Mouse (Mus musculus): ENCODE results near the gene Snx10. TPM values are rescaled to one million over a fixed set of nuclear protein-coding genes. Genes with fewer than 3 reads are reported as not detected.

Gene Snx10
- polyA plus RNA-seq, 1 experiment from 2014 or later, result 42.6 TPM

DNA sequence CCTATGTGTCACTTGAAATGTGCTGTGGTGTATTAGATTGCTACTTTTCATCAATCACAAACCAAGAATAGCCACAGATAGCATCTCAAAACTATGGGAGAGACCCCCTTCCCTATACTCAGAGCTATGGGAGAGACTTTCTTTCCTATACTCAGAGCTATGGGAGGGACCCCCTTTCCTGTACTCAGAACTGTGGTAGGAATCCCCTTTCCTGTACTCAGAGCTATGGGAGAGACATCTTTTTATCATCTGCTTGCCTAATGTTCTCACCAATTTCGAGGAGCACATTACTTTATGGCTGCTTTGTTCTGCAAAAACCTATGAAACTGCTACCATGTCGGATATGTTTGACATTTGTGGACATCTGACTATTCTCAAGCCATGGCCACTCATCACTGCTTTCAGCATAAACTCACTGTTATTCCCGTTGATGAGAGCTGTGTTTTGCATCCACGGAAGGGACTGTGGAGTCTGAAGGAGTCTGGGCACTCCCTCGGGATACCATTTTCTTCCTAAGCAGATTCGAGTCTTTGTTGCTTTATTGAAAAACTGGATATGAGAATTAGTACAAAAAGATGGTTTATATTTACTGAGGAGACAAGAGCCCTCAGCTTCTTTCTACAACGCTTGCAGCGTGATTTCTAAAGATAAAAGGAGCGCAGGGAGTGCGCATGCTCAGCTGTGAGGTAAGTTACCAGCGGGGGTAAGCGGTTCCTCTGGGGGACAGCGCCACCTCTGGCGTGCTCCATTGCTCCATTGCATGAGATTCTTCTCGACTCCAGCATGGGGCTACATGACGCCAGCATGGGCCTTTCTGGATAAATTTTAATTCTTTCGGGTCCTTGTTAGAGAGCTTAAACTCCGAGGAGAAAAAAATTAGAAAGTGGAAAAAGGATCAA, 14.7 kb upstream of the Snx10 start:
- Histone ChIP-seq H3K4me3 (peak overlapping the region; percentile 23), H3K36me3 (no peaks in the 10 kb centered on the region), H3K9me3 (no peaks in the 10 kb centered on the region), H3K27ac (no peak overlapping the region), H3K4me1 (no peaks in the 10 kb centered on the region), H3K27me3 (replicated peaks) (no peaks in the 10 kb centered on the region), H3K9ac (peak overlapping the region; percentile 43), H3K4me2 (replicated peaks) (peak overlapping the region; percentile 53)
- WGBS, result 27% methylated on average over 18 of the region's 18 CpGs
- no peak for ATAC-seq (ENCODE audit: low FRiP score, low read depth)

DNA sequence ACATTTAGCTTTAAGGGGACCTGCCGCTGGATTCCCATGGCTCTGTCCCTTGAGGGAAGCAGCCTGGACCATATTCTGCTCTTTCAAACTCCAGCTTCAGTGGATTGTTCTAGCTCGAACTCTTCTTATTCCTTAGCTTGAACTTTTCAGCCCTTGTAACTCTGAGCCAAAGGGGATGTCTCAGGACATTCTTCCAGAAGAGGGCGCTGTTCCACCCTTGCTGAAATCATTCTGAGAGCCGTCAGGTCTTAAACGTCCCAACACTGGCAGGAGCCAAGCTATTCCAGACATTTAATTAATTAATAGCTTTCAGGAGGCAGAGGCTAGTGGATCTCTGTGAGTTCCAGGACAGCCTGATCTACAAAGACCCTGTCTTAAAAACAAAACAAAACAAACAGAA, 13.6 kb upstream of the Snx10 start:
- Histone ChIP-seq H3K4me2 (replicated peaks) (no peak overlapping the region), H3K27ac (no peak overlapping the region), H3K9ac (no peak overlapping the region), H3K9me3 (no peaks in the 10 kb centered on the region), H3K36me3 (no peaks in the 10 kb centered on the region), H3K4me1 (no peaks in the 10 kb centered on the region), H3K27me3 (replicated peaks) (no peaks in the 10 kb centered on the region), H3K4me3 (no peak overlapping the region)
- ATAC-seq (ENCODE audit: low FRiP score, low read depth), result no peak
- 29% methylated on average over 5 of the region's 5 CpGs for WGBS

DNA sequence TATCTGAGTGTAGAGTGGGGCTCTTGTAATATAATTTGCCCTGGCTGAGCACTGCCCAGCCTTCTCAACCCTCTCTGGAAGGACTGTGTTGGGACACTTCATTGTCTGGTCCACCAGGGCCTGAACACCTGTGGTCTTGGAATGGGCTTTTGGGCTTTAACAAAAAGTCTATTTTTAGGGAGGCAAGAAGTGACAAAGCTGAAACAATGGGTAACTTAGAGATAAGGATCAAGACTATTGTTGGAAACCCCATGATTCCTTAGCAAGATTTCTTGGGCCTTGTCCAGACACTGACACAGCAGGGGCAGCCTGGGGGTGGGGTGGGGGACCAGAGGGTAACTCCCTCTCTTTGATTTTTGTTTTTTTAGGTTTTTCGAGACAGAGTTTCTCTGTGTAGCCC, 12.8 kb upstream of the Snx10 start:
- Histone ChIP-seq H3K9me3 (no peaks in the 10 kb centered on the region), H3K27me3 (replicated peaks) (no peaks in the 10 kb centered on the region), H3K36me3 (no peaks in the 10 kb centered on the region), H3K4me2 (replicated peaks) (no peak overlapping the region), H3K27ac (no peak overlapping the region), H3K9ac (no peak overlapping the region), H3K4me1 (no peaks in the 10 kb centered on the region), H3K4me3 (no peak overlapping the region)
- WGBS, result 63% methylated on average over 1 of the region's 1 CpGs
- ATAC-seq (ENCODE audit: low FRiP score, low read depth), result no peak

DNA sequence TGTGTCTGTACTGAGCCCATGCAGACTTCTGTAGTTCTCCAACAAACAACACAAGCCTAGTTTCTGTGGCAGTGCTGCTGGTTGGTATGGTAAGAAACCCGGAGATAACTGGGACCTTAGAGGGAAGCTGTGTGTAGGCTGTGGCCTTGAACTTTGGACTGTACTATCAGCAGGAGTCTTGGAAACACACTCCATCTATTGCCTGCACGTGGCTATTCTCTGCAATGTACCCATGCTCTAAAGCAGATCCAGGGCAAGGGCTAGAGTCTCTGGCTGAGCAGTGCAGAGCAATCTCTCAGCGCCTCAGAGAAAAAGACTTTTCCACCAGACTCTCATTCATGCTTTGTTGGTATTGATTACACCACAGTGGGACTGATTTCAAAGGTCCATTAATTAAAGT, 10.0 kb upstream of the Snx10 start:
- 83% methylated on average over 3 of the region's 3 CpGs for WGBS

DNA sequence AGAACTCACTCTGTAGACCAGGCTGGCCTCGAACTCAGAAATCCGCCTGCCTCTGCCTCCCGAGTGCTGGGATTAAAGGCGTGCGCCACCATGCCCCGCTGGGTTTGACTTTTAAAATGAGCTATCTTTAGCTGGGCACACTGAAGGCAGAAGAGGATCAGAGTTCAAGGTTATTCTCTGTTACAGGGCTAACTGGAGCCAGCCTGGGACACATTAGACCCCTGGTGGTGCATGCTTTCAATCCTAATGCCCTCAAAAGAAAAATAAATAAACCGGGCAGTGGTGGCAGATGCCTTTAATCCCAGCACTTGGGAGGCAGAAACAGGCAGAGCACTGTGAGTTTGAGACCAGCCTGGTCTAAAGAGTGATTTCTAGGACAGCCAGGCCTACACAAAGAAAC, 8.8 kb upstream of the Snx10 start:
- no peak for ATAC-seq (ENCODE audit: low FRiP score, low read depth)
- WGBS, result 92% methylated on average over 7 of the region's 7 CpGs
- no peaks in the 10 kb centered on the region for H3K36me3 ChIP-seq

More for the DNA sequence above, 10.0 kb upstream of the Snx10 start:
- no peaks in the 10 kb centered on the region for H3K4me1 ChIP-seq
- no peak overlapping the region for H3K4me2 ChIP-seq (replicated peaks)
- no peaks in the 10 kb centered on the region for H3K36me3 ChIP-seq
- H3K9ac ChIP-seq, result no peak overlapping the region
- H3K27ac ChIP-seq, result no peak overlapping the region
- no peaks in the 10 kb centered on the region for H3K27me3 ChIP-seq (replicated peaks)
- no peak for ATAC-seq (ENCODE audit: low FRiP score, low read depth)
- no peaks in the 10 kb centered on the region for H3K9me3 ChIP-seq
- H3K4me3 ChIP-seq, result no peak overlapping the region

DNA sequence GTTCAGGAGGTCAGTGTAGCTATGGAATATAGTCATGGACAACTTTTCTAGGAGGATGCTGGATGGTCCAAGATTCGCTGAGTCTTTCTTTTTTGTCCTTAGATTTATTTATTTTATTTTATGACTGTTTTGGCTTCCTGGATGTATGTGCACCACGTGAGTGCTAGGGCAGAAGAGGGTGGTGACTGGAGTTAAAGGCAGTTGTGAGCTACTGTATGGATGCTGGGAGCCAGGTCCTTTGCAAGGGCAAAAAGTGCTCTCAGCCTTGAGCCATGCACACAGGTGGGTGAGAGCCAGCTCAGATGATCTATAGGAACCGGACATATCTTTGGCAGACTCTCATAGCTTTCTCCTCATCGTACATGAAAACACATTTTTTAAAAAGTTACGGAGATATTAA, 391 bp upstream of the Snx10 start:
- H3K36me3 ChIP-seq, result no peaks in the 10 kb centered on the region
- no peak for ATAC-seq (ENCODE audit: low FRiP score, low read depth)
- H3K9me3 ChIP-seq, result no peaks in the 10 kb centered on the region
- no peaks in the 10 kb centered on the region for H3K27me3 ChIP-seq (replicated peaks)
- 28% methylated on average over 5 of the region's 5 CpGs for WGBS
- H3K27ac ChIP-seq, result no peak overlapping the region
- peak overlapping the region; percentile 82 for H3K4me2 ChIP-seq (replicated peaks)
- H3K4me1 ChIP-seq, result peaks cover 10% of the 10 kb centered on the region
- peak overlapping the region; percentile 68 for H3K4me3 ChIP-seq
- no peak overlapping the region for H3K9ac ChIP-seq

More for the DNA sequence above, 8.8 kb upstream of the Snx10 start:
- Histone ChIP-seq H3K27ac (no peak overlapping the region), H3K4me3 (no peak overlapping the region), H3K4me1 (no peaks in the 10 kb centered on the region), H3K9ac (no peak overlapping the region), H3K4me2 (replicated peaks) (no peak overlapping the region), H3K9me3 (no peaks in the 10 kb centered on the region), H3K27me3 (replicated peaks) (no peaks in the 10 kb centered on the region)

DNA sequence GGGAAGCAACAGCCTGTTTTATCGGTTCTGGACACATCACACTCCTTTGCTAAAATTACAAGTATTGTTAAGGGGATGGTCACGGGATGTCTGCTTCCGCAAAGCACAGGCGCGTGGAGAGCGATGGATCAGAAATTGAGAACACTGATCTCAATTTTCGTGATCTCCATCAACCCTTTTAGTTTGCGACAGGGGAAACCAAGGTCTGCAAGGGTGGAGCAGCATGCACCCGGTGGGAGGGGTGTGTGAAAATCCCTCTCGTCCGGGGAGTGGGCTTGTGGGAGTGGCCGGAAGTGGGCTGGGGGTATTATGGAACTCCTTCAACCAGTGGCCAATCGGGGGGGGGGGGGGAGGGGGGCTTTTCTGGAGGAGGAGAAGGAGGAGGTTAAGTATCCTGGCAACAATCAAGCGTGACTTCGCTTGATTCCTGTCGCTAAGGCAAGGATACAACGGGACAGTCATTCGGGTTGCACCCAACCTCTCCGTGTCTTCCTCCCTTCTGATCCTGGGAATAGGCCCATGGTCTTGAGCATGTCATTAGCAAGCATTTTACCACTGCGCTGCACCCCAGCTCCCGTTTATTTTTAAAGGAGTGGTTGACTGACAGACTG, 725 bp downstream of the Snx10 start:
- H3K9ac ChIP-seq, result peak overlapping the region; percentile 69
- WGBS, result 1% methylated on average over 21 of the region's 21 CpGs
- H3K27ac ChIP-seq, result no peak overlapping the region
- H3K4me3 ChIP-seq, result peak overlapping the region; percentile 68
- H3K4me1 ChIP-seq, result peaks cover 20% of the 10 kb centered on the region
- no peaks in the 10 kb centered on the region for H3K36me3 ChIP-seq
- no peaks in the 10 kb centered on the region for H3K27me3 ChIP-seq (replicated peaks)
- ATAC-seq (ENCODE audit: low FRiP score, low read depth), result peak; percentile 80
- no peaks in the 10 kb centered on the region for H3K9me3 ChIP-seq
- peak overlapping the region; percentile 82 for H3K4me2 ChIP-seq (replicated peaks)

DNA sequence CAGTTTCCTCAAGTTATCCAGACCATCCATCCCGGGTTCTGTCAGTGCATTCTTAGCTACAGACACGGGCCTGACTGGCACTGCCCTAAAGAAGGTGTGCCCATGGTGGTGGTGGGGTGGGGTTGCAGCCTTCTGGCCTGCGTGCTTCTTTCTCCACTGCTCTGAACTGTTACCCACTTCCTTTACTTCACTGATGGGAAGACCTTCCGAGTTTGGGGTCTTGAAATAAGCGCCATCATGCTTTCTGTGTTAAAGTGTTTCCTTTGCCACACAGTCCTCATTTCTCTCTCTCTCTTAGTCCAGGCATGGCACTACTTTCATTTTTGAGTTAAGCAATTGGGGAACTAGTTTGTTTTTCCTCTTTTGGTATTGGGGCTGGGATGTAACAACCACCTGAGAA, 1.3 kb downstream of the Snx10 start:
- 44% methylated on average over 5 of the region's 5 CpGs for WGBS
- Histone ChIP-seq H3K9ac (peak overlapping the region; percentile 69; the same call in 1 of the 2 replicates), H3K27ac (no peak overlapping the region)

DNA sequence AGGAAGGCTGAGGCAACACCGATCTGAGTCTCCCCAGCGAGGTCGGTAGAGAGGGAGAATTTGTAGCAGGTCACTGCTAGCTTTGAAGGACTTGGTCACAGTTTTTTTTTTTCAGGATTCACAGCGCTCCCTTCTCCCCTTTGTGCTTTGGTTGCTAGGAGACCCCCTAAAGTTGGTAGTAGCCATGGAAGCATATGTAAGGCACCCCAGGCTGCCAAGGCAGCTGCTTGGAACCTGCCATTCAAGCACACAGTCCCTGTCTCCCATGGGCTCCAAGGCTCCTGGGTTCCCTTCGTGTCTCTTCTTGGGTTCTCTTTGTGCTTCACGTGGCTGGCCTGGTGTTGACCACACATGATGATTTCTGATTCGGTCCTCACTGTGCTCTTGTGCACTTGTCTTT, 5.8 kb downstream of the Snx10 start:
- H3K27ac ChIP-seq, result no peak overlapping the region

More for the DNA sequence above, 1.3 kb downstream of the Snx10 start:
- Histone ChIP-seq H3K4me1 (peaks cover 24% of the 10 kb centered on the region), H3K9me3 (no peaks in the 10 kb centered on the region), H3K4me2 (replicated peaks) (peak overlapping the region; percentile 82), H3K36me3 (no peaks in the 10 kb centered on the region), H3K4me3 (peak overlapping the region; percentile 68), H3K27me3 (replicated peaks) (no peaks in the 10 kb centered on the region)
- ATAC-seq (ENCODE audit: low FRiP score, low read depth), result peak; percentile 42

DNA sequence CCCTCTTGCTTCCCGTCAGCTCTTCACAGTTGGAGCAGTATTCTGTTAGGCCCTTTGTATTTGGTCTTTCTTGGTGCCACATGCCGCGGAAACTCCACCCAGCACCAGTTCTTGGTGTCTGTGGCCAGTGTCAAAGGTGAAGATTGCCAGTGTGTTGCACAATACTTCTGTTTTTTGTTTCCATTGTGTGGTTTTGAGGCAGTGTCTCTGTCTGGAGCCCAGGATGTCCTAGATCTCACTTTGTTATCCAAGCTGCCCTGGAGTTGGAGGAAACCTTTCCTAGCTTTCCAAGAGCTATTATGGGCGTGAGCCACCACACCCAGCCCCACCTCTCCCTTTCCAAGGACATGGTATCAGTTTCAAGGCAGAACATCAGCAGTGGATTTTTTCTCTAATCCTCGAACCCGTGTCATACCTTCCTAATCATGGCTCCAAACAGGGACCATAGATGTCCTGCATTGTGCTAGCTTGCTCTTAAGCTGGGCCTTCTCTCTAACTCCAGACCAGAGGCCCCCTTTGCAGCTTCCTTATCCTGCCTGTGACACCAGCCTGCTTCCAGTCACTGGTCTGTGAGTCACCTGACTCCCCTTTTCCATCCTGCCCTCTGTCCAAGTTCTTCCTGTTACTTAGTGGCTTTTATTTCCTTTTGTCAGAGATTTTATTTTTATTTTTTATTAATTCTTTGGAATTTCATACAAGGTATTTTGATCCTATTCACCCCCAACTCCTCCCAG, 9.9 kb downstream of the Snx10 start:
- WGBS, result 81% methylated on average over 6 of the region's 6 CpGs
- no peak overlapping the region for H3K4me3 ChIP-seq
- H3K27ac ChIP-seq, result no peak overlapping the region
- no peaks in the 10 kb centered on the region for H3K9me3 ChIP-seq
- H3K4me2 ChIP-seq (replicated peaks), result no peak overlapping the region
- no peak overlapping the region for H3K9ac ChIP-seq
- ATAC-seq (ENCODE audit: low FRiP score, low read depth), result no peak
- peaks cover 12% of the 10 kb centered on the region for H3K4me1 ChIP-seq
- no peaks in the 10 kb centered on the region for H3K36me3 ChIP-seq
- H3K27me3 ChIP-seq (replicated peaks), result no peaks in the 10 kb centered on the region

More for the DNA sequence above, 5.8 kb downstream of the Snx10 start:
- peak; percentile 65; the same call in 1 of the 2 replicates for ATAC-seq (ENCODE audit: low FRiP score, low read depth)
- Histone ChIP-seq H3K4me2 (replicated peaks) (0 out of 2 replicates have a peak overlapping the region, but pooled peaks have one; percentile 3), H3K9me3 (no peaks in the 10 kb centered on the region), H3K27me3 (replicated peaks) (no peaks in the 10 kb centered on the region), H3K4me1 (peaks cover 21% of the 10 kb centered on the region), H3K4me3 (no peak overlapping the region), H3K36me3 (no peaks in the 10 kb centered on the region), H3K9ac (no peak overlapping the region)
- 27% methylated on average over 7 of the region's 7 CpGs for WGBS

DNA sequence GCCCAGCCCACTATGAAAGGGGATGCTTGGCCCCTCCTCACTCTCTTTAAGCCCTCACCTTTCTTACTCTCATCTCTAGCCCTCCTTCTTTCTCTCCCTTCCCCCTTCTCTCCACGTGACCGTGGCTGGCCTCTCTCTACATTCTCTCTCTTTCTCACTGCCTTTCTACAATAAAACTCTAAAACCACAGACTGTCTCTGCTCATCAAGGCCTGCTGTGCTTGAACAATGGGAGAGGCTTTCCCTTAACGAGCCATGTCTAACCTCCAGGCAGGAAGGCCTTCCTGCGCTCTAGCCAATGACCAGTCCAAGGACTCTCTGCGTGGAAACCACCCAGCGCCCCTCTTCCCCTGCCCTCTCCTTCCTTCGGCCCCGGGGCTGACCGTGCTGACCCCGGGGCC, 11.9 kb downstream of the Snx10 start:
- Histone ChIP-seq H3K4me1 (no peaks in the 10 kb centered on the region), H3K9ac (no peak overlapping the region), H3K4me2 (replicated peaks) (no peak overlapping the region), H3K9me3 (no peaks in the 10 kb centered on the region), H3K27me3 (replicated peaks) (no peaks in the 10 kb centered on the region), H3K27ac (no peak overlapping the region), H3K4me3 (no peak overlapping the region), H3K36me3 (no peaks in the 10 kb centered on the region)
- ATAC-seq (ENCODE audit: low FRiP score, low read depth), result no peak
- 62% methylated on average over 10 of the region's 10 CpGs for WGBS

DNA sequence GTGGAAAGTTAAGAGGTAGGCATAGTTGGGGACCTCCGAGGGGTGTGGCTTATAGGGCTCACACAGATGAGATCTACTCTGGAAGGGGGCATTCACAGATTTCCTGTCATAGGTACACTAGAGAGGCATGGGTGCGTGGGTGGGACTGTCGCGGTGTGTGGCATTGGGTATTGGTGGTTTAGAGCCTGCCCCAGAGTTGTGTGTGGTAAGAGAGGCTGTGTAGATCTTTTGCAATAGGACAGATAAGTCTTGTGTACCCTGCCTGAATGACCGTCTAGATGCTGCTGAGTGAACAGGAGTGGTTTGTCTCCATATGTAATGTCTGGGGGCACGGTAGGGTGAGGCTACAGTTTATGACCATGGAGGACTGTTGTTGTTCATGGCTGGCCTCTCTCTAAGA, 16.8 kb downstream of the Snx10 start:
- Histone ChIP-seq H3K27me3 (replicated peaks) (no peaks in the 10 kb centered on the region), H3K9me3 (no peaks in the 10 kb centered on the region), H3K4me2 (replicated peaks) (no peak overlapping the region), H3K4me1 (peaks cover 5% of the 10 kb centered on the region; the same call in 1 of the 2 replicates), H3K9ac (no peak overlapping the region), H3K36me3 (no peaks in the 10 kb centered on the region), H3K4me3 (no peak overlapping the region), H3K27ac (no peak overlapping the region)
- ATAC-seq (ENCODE audit: low FRiP score, low read depth), result no peak
- 86% methylated on average over 6 of the region's 6 CpGs for WGBS

Data from neural tube, embryonic 12.5 days (tissue).